Mouse (Mus musculus): ENCODE measurements around the gene Bgn. TPM values are rescaled to one million over a fixed set of nuclear protein-coding genes. Genes with fewer than 3 reads are reported as not detected.

The Bgn gene
- total and polyA plus RNA-seq, 2 experiments from 2014 or later, result 23.7 to 68.9 TPM

GRCm38 (mm10) chrX:73476621-73477020 is 6.8 kb upstream of the Bgn start:
- H3K4me2 ChIP-seq (ENCODE audit: low read depth, low read length), result no peak overlapping the region
- TF ChIP-seq CTCF (IDR thresholded peaks at IDR 0.05; ENCODE audit: low read depth), result no peak
- ATAC-seq, result no peak
- no peak overlapping the region for H3K27ac ChIP-seq
- 77% methylated on average over 2 of the region's 2 CpGs for WGBS
- no peaks in the 10 kb centered on the region for H3K36me3 ChIP-seq (ENCODE audit: insufficient read depth, low read length)
- no peak overlapping the region for H3K9ac ChIP-seq (replicated peaks; ENCODE audit: low read length)
- H3K4me1 ChIP-seq (ENCODE audit: insufficient read depth, low read length), result no peaks in the 10 kb centered on the region
- H3K9me3 ChIP-seq (ENCODE audit: low read length), result no peaks in the 10 kb centered on the region
- no peaks in the 10 kb centered on the region for H3K27me3 ChIP-seq (ENCODE audit: insufficient read depth, low read length)
- no peak overlapping the region for H3K4me3 ChIP-seq (ENCODE audit: low read length)
- DNase-seq (ENCODE audit: low spot score), result no peak

- no peaks in the 10 kb centered on the region for H3K4me1 ChIP-seq (ENCODE audit: insufficient read depth, low read length)
- no peak overlapping the region for H3K4me2 ChIP-seq (ENCODE audit: low read depth, low read length)
- no peak overlapping the region for H3K4me3 ChIP-seq (ENCODE audit: low read length)
- no peaks in the 10 kb centered on the region for H3K27me3 ChIP-seq (ENCODE audit: insufficient read depth, low read length)
- H3K9me3 ChIP-seq (ENCODE audit: low read length), result no peaks in the 10 kb centered on the region
- no peak for ATAC-seq
- no peak for TF ChIP-seq CTCF (IDR thresholded peaks at IDR 0.05; ENCODE audit: low read depth)
- no peak overlapping the region for H3K9ac ChIP-seq (replicated peaks; ENCODE audit: low read length)
- no peak for DNase-seq (ENCODE audit: low spot score)
- H3K36me3 ChIP-seq (ENCODE audit: insufficient read depth, low read length), result no peaks in the 10 kb centered on the region
- WGBS, result 71% methylated on average over 2 of the region's 2 CpGs
- H3K27ac ChIP-seq, result no peak overlapping the region
Observed at GRCm38 (mm10) chrX:73477500-73477899, 5.9 kb upstream of the Bgn start.

DNA sequence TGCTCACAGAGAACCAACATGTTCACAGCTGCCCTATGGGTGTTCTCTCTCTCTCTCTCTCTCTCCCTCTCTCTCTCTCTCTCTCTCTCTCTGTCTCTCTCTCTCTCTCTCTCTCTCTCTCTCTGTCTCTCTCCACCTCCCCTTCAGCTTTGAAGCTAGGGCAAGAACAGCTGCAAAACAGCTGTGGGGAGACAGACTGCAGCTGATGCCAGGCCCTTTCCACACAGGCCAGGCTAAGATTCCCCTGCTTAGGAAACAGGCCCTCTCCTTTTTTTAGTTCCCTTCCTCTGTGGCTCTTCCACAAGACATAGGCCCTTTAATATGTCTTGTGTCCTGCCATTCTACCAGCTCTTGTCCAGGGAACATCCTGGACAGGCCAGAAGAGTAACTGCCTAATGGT is 3.7 kb upstream of the Bgn start:
- H3K4me1 ChIP-seq (ENCODE audit: insufficient read depth, low read length), result no peaks in the 10 kb centered on the region
- H3K4me2 ChIP-seq (ENCODE audit: low read depth, low read length), result no peak overlapping the region
- H3K9ac ChIP-seq (replicated peaks; ENCODE audit: low read length), result no peak overlapping the region
- no peaks in the 10 kb centered on the region for H3K36me3 ChIP-seq (ENCODE audit: insufficient read depth, low read length)
- no peak for TF ChIP-seq CTCF (IDR thresholded peaks at IDR 0.05; ENCODE audit: low read depth)
- ATAC-seq (no peak), DNase-seq (ENCODE audit: low spot score) (no peak)
- H3K4me3 ChIP-seq (ENCODE audit: low read length), result no peak overlapping the region
- no peaks in the 10 kb centered on the region for H3K27me3 ChIP-seq (ENCODE audit: insufficient read depth, low read length)
- H3K27ac ChIP-seq, result no peak overlapping the region
- H3K9me3 ChIP-seq (ENCODE audit: low read length), result no peaks in the 10 kb centered on the region

DNA sequence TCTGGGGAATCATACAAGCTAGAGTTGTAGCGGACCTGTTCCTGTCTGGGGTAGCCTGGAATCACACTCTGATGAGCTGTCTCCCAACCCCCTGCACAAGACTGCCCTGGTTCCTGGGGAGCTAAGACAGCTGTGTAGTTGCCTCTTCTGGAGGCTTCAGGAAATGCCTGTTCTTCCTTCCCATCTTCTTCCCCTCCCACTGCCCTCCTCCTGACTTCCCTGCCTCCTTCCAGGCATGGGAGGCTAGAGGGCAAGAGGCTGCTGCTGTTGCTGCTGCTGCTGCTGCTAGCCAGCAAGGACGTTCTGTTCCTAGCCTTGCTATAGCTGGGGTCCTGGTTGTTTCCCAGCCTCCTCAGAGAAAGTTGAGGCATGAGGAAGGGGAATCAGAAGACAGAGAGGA is 3.1 kb upstream of the Bgn start:
- 62% methylated on average over 2 of the region's 2 CpGs for WGBS
- no peak for TF ChIP-seq CTCF (IDR thresholded peaks at IDR 0.05; ENCODE audit: low read depth)
- ATAC-seq, result no peak
- Histone ChIP-seq H3K4me3 (ENCODE audit: low read length) (no peak overlapping the region), H3K36me3 (ENCODE audit: insufficient read depth, low read length) (no peaks in the 10 kb centered on the region), H3K9ac (replicated peaks; ENCODE audit: low read length) (no peak overlapping the region), H3K9me3 (ENCODE audit: low read length) (no peaks in the 10 kb centered on the region), H3K4me1 (ENCODE audit: insufficient read depth, low read length) (no peaks in the 10 kb centered on the region), H3K27me3 (ENCODE audit: insufficient read depth, low read length) (no peaks in the 10 kb centered on the region), H3K27ac (no peak overlapping the region), H3K4me2 (ENCODE audit: low read depth, low read length) (no peak overlapping the region)
- DNase-seq (ENCODE audit: low spot score), result no peak

DNA sequence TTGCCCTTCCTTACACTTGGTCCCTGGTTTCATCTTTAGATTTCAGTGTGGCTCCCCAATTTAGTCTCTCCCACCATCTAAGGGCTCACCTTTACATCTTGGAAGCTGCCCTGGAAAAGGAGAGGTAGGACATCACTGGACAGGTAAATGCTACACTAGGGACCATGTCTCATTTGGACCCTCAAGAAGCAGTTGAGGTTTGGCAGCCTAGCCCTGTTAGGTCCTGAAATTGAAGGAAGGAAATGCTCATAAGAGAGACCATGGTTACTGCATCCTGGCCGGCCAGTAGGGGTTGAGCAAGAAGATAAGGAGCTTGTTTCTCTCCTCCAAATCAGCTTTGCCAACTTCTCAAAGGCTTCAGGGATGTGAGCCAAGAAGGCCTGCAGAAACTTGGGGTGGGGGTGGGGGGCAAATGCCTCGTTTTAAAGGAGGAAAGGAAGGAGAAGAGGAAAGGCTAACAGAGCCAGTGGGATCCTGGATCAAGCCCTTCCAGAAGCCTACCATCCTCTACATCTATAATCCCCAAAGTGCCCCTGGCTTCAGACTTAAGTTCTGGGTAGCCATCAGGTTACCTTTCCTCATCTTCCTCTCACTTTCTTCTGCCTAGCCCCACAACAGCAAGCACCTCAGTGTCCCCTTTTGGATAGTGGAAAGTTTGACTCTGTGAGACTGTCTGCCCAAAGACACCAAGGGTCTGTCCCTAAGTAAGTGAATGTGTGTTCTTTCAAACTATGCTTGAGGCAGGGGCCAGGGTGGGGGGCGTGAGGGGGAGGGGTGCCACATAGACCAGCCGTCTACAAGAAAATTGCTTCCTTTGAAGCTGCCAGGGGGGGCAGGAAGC is 539 bp upstream of the Bgn start:
- Histone ChIP-seq H3K4me2 (ENCODE audit: low read depth, low read length) (peak overlapping the region; percentile 11; the same call in 1 of the 2 replicates), H3K9ac (replicated peaks; ENCODE audit: low read length) (no peak overlapping the region), H3K4me3 (ENCODE audit: low read length) (no peak overlapping the region), H3K9me3 (ENCODE audit: low read length) (no peaks in the 10 kb centered on the region), H3K27me3 (ENCODE audit: insufficient read depth, low read length) (no peaks in the 10 kb centered on the region), H3K27ac (no peak overlapping the region), H3K4me1 (ENCODE audit: insufficient read depth, low read length) (no peaks in the 10 kb centered on the region), H3K36me3 (ENCODE audit: insufficient read depth, low read length) (no peaks in the 10 kb centered on the region)
- 41% methylated on average over 4 of the region's 4 CpGs for WGBS
- TF ChIP-seq CTCF (IDR thresholded peaks at IDR 0.05; ENCODE audit: low read depth), result no peak
- no peak for ATAC-seq
- DNase-seq (ENCODE audit: low spot score), result no peak

- H3K36me3 ChIP-seq (ENCODE audit: insufficient read depth, low read length), result no peaks in the 10 kb centered on the region
- TF ChIP-seq CTCF (IDR thresholded peaks at IDR 0.05; ENCODE audit: low read depth), result no peak
- DNase-seq (ENCODE audit: low spot score) (peak; percentile 14), ATAC-seq (no peak)
- 44% methylated on average over 1 of the region's 1 CpGs for WGBS
- no peaks in the 10 kb centered on the region for H3K9me3 ChIP-seq (ENCODE audit: low read length)
- H3K27me3 ChIP-seq (ENCODE audit: insufficient read depth, low read length), result no peaks in the 10 kb centered on the region
- H3K4me2 ChIP-seq (ENCODE audit: low read depth, low read length), result peak overlapping the region; percentile 11; the same call in 1 of the 2 replicates
- no peak overlapping the region for H3K4me3 ChIP-seq (ENCODE audit: low read length)
- H3K27ac ChIP-seq, result no peak overlapping the region
- H3K9ac ChIP-seq (replicated peaks; ENCODE audit: low read length), result no peak overlapping the region
- H3K4me1 ChIP-seq (ENCODE audit: insufficient read depth, low read length), result no peaks in the 10 kb centered on the region
Observed at GRCm38 (mm10) chrX:73484076-73484475, 674 bp downstream of the Bgn start.

DNA sequence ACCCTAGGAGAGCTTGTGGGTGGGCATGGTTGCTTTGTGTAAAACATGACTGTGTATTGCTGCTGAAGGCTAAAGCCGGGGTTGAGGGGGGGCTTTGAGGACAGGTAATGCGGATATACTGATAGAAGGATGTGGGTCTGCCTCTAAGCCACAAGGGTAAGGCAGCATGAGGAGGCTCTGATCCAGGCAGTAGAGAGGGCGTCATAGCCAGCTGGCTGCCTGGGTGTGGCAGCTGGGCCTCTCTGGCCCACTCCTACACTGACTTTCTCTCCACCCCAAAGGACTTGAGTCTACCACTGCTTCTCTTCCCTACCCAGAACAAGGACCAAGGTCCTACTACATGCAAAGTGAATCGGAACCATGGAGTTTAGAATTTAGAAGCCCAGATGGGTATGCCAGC is 1.5 kb downstream of the Bgn start:
- ATAC-seq (no peak), DNase-seq (ENCODE audit: low spot score) (no peak)
- no peaks in the 10 kb centered on the region for H3K36me3 ChIP-seq (ENCODE audit: insufficient read depth, low read length)
- H3K4me2 ChIP-seq (ENCODE audit: low read depth, low read length), result peak overlapping the region; percentile 1; the same call in 1 of the 2 replicates
- no peak overlapping the region for H3K4me3 ChIP-seq (ENCODE audit: low read length)
- no peak overlapping the region for H3K9ac ChIP-seq (replicated peaks; ENCODE audit: low read length)
- WGBS, result 88% methylated on average over 4 of the region's 4 CpGs
- H3K9me3 ChIP-seq (ENCODE audit: low read length), result no peaks in the 10 kb centered on the region
- H3K27me3 ChIP-seq (ENCODE audit: insufficient read depth, low read length), result no peaks in the 10 kb centered on the region
- H3K27ac ChIP-seq, result no peak overlapping the region
- TF ChIP-seq CTCF (IDR thresholded peaks at IDR 0.05; ENCODE audit: low read depth), result no peak
- H3K4me1 ChIP-seq (ENCODE audit: insufficient read depth, low read length), result no peaks in the 10 kb centered on the region

All from hindbrain, postnatal 0 days (tissue).